Mouse (Mus musculus) retina, postnatal 1 day (tissue): ENCODE measurements around the gene Gm5773.
"Not testable (repeated sequence)": the region's sequence is repeated elsewhere in the genome, so short reads cannot be mapped to it uniquely, and the experiment has no call there.

ENCODE experiments used
- DNase-seq: peaks from one replicate; pipeline ENCODE4 v3.0.0-alpha.2; 2012

The Gm5773 gene

DNA sequence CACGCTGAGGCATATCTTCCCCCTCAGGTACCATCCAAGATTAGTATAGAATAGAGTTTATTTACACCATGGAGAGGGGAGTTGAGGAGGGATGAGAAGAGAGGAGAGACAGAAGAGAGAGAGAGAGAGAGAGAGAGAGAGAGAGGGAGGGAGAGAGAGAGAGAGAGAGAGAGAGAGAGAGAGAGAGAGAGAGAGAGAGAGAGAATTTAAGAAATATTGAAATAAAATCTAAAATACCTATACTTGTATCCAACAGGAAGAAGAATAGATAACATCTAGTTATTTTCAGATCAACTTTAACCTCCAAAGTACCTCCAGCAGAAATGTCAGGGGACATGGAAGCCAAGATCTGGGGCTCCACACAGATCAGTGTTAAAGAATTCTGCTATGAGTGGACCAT is at the start of gene Gm5773:
Gene Gm5773, plus strand, starts transcription at position 301 of the 400 bp plus-strand sequence.
- DNase-seq, result not testable (repeated sequence)

DNA sequence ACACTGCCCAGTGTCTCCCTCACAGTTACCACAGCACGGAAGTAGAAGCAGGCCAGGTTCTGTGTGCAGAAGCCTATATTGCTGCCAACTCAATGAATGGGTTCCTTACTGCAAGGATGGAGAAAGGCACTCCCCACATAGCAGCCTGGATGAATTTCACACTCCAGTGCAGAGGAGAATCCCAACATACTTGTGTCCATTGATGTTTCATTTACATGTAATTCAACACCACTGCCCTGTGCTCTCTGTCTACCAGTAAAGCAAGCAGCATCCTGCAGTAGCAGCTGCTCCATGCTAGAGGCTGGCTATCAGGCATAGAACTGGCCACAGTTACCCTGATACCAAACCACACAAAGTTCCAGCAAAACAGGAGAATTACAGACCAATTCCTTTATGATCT is 27.3 kb upstream of the Gm5773 start:
- DNase-seq, result not testable (repeated sequence)

DNA sequence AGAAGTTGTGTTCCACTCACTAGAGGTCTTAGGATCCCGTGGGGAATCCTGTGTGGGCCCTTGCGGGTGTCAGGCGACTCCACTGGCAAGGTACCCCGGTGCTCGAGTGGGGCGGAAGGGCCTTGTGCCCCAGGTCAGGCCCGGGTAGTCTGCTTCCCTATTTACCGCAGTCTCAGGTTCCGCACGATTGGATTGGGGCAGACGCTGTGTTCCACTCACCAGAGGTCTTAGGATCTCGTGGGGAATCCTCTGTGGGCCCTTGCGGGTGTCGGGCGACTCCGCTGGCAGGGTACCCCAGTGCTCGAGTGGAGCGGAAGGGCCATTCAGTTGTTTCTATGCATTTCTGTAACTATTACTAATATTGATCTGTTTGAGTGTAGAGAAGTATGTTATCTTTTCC is 18.8 kb upstream of the Gm5773 start:
- DNase-seq, result not testable (repeated sequence)

DNA sequence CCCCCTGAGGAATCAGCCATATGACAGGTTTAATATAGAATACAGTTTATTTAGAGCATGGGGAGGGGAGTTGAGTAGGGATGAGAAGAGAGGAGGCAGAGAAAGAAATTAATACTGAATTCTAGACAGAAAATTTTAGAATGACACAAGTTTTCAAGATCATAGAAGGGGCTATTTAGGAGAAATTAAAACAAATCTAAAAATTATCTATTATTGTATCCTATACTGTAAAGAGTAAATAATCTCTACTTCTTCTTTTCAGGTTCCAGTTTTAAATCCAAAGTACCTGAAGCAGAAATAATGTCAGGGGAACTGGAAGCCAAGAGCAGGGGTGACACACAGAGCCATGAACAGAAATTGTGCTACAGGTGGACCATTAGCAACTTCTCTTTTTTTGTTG is 23.3 kb downstream of the Gm5773 start, which contains the start of gene Tdpoz4:
Gene Tdpoz4, plus strand, starts transcription at position 301 of the 400 bp plus-strand sequence.
- not testable (repeated sequence) for DNase-seq

DNA sequence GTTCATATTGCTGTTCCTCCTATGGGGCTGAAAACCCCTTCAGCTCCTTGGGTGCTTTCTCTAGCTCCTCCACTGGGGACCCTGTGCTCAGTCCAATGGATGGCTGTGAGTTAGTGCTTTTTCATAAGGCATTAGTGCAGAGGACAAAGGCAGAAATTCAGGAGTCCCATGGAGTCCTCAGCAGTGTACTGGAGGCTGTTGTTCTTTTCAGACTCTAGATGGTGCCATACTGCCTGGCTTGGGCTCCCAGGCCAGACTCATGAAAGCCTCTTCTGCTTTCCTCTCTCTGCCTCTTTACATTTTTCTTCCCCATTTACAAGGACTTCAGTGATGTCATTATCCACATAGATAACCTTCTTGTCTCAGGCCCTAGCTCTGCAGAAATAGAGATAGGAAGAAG is 40.5 kb downstream of the Gm5773 start:
- not testable (repeated sequence) for DNase-seq
